Mouse (Mus musculus): ENCODE results near the gene Denr. TPM values are rescaled to one million over a fixed set of nuclear protein-coding genes. Genes with fewer than 3 reads are reported as not detected.

Gene Denr
- polyA plus RNA-seq, 1 experiment = 9.0 TPM

GRCm38 (mm10) chr5:123969216-123969615, 62.2 kb downstream of the Denr start:
- no peak for DNase-seq (ENCODE audit: low read depth)

- no peak for DNase-seq (ENCODE audit: low read depth)
Measured at GRCm38 (mm10) chr5:123970576-123970975, 63.6 kb downstream of the Denr start.

GRCm38 (mm10) chr5:123972453-123972852, 65.5 kb downstream of the Denr start:
- DNase-seq (ENCODE audit: low read depth) = no peak

DNA sequence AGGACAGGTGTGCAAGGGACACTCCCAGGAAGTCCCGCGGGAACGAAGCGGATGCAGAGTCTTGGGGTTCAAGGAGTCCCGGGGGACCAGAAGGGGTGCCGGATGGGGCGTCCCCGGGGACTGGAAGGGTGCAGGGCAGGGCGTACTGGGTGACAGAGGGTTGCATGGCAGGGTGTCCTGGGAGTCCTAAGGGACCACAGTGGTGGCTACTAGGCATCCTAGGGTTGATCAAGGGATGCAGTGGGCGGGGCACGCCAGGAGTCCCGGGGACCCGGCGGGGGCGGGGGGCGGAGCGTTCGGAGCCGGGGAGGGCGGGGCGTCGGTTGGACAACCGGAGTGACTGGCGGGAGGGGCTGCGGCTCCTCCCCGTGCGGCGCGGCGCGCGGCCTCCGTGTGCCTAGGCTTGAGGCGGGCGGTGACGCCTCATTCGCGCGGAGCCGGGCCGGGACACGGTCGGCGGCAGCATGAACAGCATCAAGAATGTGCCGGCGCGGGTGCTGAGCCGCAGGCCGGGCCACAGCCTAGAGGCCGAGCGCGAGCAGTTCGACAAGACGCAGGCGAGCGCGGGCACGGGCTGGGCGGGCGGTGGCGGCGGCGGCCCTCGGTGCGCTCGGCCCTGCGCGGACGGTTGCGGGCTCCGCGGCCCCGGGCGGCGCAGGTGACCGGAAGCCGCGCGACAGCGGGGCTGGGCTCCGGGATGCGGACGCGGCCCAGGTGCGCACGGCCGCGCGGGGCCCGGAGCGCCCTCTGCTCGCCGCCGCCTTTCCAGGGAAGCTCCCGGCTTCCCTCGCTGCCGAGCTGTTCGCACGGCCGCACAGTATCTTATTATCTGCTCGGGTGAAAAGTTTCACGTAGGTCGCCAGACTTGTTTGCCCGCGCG, 66.6 kb downstream of the Denr start, which contains the start of gene Hip1r:
Hip1r (plus strand) TSS at position 330 of the 880 bp plus-strand sequence.
- no peak for DNase-seq (ENCODE audit: low read depth)

DNA sequence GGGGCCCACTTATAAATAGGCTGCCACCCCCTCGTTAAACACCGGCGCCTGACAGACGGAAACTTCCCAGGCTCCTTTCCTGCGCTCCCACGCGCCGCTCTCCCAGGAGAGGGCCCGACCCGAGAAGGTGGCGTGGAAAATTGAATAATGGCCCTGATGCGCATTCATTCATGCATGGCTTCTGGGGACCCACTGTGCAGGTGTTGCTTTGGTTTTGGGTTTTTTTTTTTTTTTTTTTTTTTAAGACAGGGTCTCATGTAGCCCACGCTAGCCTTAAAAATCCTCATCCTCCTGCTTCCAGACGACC, 67.2 kb downstream of the Denr start:
- DNase-seq (ENCODE audit: low read depth) = no peak

DNA sequence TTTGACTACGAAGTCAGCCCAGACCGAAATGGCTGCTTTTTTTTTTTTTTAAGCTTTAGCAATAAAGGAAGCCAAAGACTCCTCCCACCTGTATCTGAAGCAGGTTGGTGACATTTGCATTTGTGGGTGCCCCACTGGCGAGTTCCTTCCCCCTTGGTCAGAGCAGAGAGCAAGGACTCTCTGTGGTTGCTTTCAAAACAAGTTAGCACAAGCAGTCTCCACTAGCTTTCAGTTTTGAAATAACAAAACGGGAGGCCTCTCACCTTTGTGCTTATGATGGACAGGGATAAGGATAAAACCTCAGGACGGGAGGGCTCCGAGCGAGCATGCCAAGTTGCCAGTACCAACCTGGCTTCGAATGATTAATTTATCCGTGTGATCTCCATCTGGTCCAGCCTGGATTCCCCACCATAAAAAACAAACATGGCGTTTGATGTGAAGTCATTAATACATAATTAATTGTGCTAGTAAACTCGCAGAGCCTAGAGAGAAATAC, 67.7 kb downstream of the Denr start:
- DNase-seq (ENCODE audit: low read depth) = no peak

GRCm38 (mm10) chr5:123975668-123976180, 68.7 kb downstream of the Denr start:
- no peak for DNase-seq (ENCODE audit: low read depth)

DNA sequence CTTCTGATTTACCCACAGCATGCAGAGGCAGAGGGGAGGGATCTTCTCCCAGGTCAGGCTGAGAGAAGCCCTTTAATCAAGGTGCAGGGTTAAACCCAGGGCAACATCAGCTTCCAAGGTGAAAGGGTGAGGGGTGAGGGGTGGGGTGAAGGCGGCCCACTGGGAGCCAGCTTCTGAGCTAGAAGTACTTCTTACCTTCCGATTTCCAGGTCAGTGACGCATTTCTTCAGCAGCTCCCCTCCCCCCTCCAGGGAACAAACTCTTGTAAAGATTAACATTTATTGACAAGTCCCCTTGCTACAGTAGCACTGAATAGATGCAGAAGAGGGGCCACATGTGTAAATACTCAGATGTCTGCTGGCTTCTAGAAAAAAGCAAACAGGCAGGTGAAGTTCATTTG, 70.3 kb downstream of the Denr start:
- DNase-seq (ENCODE audit: low read depth) = no peak

DNA sequence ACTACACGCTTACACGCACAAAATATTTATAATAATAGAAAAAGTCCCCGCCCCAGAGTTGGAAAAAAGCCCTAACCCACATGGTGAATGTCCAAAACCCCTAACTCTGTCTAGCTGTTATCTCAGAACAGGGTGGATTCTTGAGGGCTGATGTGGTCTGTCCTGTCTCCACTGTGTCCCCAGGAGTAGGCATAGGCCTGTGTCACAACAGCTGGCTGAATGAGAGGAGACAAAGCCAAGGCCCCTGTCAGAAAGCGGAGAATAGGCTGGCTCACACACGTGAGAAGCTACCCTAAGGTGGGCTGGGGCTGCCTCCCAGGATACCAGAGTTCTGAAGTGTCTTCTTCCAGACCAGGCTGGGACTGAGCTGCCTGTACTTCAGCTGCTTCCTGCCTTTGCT, 71.2 kb downstream of the Denr start:
- DNase-seq (ENCODE audit: low read depth) = no peak

Other genes starting within 250 kb of the Denr start
- 20.2 and 23.4 TPM in 2 replicates for gene Clip1, start 222.6 kb upstream of the Denr start, polyA plus RNA-seq (2012; rRNA removed)
- gene Zcchc8, start 186.1 kb upstream of the Denr start, polyA plus RNA-seq (2012; rRNA removed) = 17.4 and 19.4 TPM in 2 replicates
- gene Rsrc2, start 157.8 kb upstream of the Denr start, polyA plus RNA-seq (2012; rRNA removed) = 11.9 and 13.3 TPM in 2 replicates
- gene Kntc1, start 157.5 kb upstream of the Denr start, polyA plus RNA-seq (2012; rRNA removed) = 0.80 and 1.7 TPM in 2 replicates
- gene Hcar2, start 41.7 kb upstream of the Denr start, polyA plus RNA-seq (2012; rRNA removed) = 7.6 and 8.5 TPM in 2 replicates
- gene Hcar1, start 27.2 kb upstream of the Denr start, polyA plus RNA-seq (2012; rRNA removed) = 20.6 and 23.5 TPM in 2 replicates
- 2.1 and 2.6 TPM in 2 replicates for gene Gm43518, start 20.2 kb downstream of the Denr start, polyA plus RNA-seq (2012; rRNA removed)
- gene Ccdc62, start 23.5 kb downstream of the Denr start, polyA plus RNA-seq (2012; rRNA removed) = 6.1 and 8.7 TPM in 2 replicates
- 46.6 and 59.4 TPM in 2 replicates for gene Hip1r, start 66.5 kb downstream of the Denr start, polyA plus RNA-seq (2012; rRNA removed)
- gene Vps37b, start 125.1 kb downstream of the Denr start, polyA plus RNA-seq (2012; rRNA removed) = 45.2 and 54.3 TPM in 2 replicates
- 33.5 and 39.3 TPM in 2 replicates for gene Abcb9, start 188.6 kb downstream of the Denr start, polyA plus RNA-seq (2012; rRNA removed)
- 56.9 and 71.1 TPM in 2 replicates for gene Ogfod2, start 205.1 kb downstream of the Denr start, polyA plus RNA-seq (2012; rRNA removed)
- 34.4 and 36.2 TPM in 2 replicates for gene Arl6ip4, start 208.9 kb downstream of the Denr start, polyA plus RNA-seq (2012; rRNA removed)